Comparison of ENCODE assay signal across 11 mouse cellular contexts in the genomic region with DNA sequence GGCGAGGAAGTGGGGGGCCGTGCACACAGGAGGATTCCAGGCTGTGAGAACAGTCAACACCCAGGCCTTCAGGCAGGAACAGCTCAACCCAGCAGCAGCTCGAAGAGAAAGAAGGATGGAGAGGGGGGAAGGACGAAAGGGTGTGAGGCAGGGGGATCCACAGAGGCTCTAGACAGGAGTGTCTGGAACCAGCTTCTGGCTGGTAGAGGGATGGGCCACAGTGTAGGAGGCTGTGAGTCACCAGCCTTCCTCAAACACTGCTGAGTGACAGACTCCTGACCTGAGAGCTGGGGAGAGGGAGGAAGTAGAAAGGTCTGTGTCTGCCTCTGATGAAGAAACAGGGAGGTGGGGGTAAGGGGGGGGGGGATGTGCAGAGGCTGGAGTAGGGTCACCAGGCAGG. TPM values are rescaled to one million over a fixed set of nuclear protein-coding genes. Genes with fewer than 3 reads are reported as not detected.
DNase-seq lines count a peak whose midpoint lies in the region; ATAC-seq and TF ChIP-seq lines count a peak whose summit lies in the region.
"Had no signal": no experiment of that assay in that cellular context is flagged by ENCODE, and none has a peak within 500 bp of the region (broad histone marks: within the 10 kb centered on the region; RNA-seq: fewer than 3 reads in every experiment).

No protein-coding gene starts in this region.

- H3K4me1 ChIP-seq in heart, embryonic 12.5 days (replicated peaks): peaks cover 7% of the 10 kb centered on the region
- peaks cover 0 to 3% of the 10 kb centered on the region in 2 experiments; a peak in 1 of 4 replicates for H3K4me1 ChIP-seq in liver, embryonic 14.5 days (replicated peaks; ENCODE audit: control insufficient read depth in 2 of 2, insufficient read depth in 2 of 2, low read length in 1 of 2)
- peaks cover 18% of the 10 kb centered on the region for H3K4me1 ChIP-seq in neural tube, embryonic 15.5 days

- H3K9me3 ChIP-seq in heart, embryonic 12.5 days (replicated peaks): no peaks in the 10 kb centered on the region
- no peaks in the 10 kb centered on the region for H3K9me3 ChIP-seq in liver, embryonic 14.5 days (ENCODE audit: control insufficient read depth, low read length)
- no peaks in the 10 kb centered on the region for H3K9me3 ChIP-seq in neural tube, embryonic 15.5 days (replicated peaks)
- H3K9me3 ChIP-seq: midbrain, embryonic 15.5 days had no signal

- H3K9ac ChIP-seq in heart, embryonic 12.5 days: no peak overlapping the region
- no peak overlapping the region for H3K9ac ChIP-seq in liver, embryonic 14.5 days (replicated peaks)
- H3K9ac ChIP-seq in neural tube, embryonic 15.5 days (replicated peaks): no peak overlapping the region
- H3K9ac ChIP-seq: hindbrain, embryonic 14.5 days; midbrain, embryonic 15.5 days had no signal

- ATAC-seq in heart, embryonic 12.5 days (ENCODE audit: insufficient number of reproducible peaks, low FRiP score): peak; percentile 36; the same call in 1 of the 2 replicates
- ATAC-seq in liver, embryonic 14.5 days (ENCODE audit: insufficient read depth): peak; percentile 6; the same call in 1 of the 2 replicates
- no peak for ATAC-seq in neural tube, embryonic 15.5 days (ENCODE audit: low FRiP score)
- ATAC-seq: midbrain, embryonic 15.5 days had no signal

- TF ChIP-seq EP300 in liver, embryonic 14.5 days (IDR thresholded peaks at IDR 0.05; ENCODE audit: low read depth): no peak

- no peak overlapping the region for H3K4me2 ChIP-seq in heart, embryonic 12.5 days
- H3K4me2 ChIP-seq in liver, embryonic 14.5 days (ENCODE audit: low read depth): no peak overlapping the region
- no peak overlapping the region for H3K4me2 ChIP-seq in neural tube, embryonic 15.5 days
- H3K4me2 ChIP-seq: hindbrain, embryonic 14.5 days; midbrain, embryonic 15.5 days had no signal

- no peak overlapping the region for H3K4me3 ChIP-seq in heart, embryonic 12.5 days
- H3K4me3 ChIP-seq in liver, embryonic 14.5 days (ENCODE audit: insufficient read depth in 1 of 2, low read depth in 2 of 2, low read length in 2 of 2): no peak overlapping the region
- no peak overlapping the region for H3K4me3 ChIP-seq in neural tube, embryonic 15.5 days (replicated peaks)
- H3K4me3 ChIP-seq: midbrain, embryonic 15.5 days had no signal

- DNase-seq in heart, adult 9 months (ENCODE audit: low spot score in 2 of 2): no peak
- DNase-seq in urinary bladder, postnatal 14 days (ENCODE audit: low spot score): peak; percentile 35
- no peak for DNase-seq in urinary bladder, adult 2 months (ENCODE audit: low spot score)
- no peak for DNase-seq in liver, embryonic 14.5 days (ENCODE audit: low read depth in 3 of 3, low spot score in 3 of 3)
- no peak for DNase-seq in gastrocnemius, postnatal 4 days (ENCODE audit: low spot score in 2 of 2)
- DNase-seq in kidney, adult 18-20 months: no peak
- DNase-seq: left cerebral cortex, postnatal 4 days had no signal

- no peak overlapping the region for H3K27ac ChIP-seq in heart, embryonic 12.5 days (ENCODE audit: poor library complexity, severe bottlenecking)
- H3K27ac ChIP-seq in liver, embryonic 14.5 days: no peak overlapping the region
- no peak overlapping the region for H3K27ac ChIP-seq in neural tube, embryonic 15.5 days (replicated peaks)
- H3K27ac ChIP-seq: hindbrain, embryonic 14.5 days; midbrain, embryonic 15.5 days had no signal

- WGBS in heart, embryonic 12.5 days: 44% methylated on average over 4 of the region's 4 CpGs
- 55% methylated on average over 4 of the region's 4 CpGs for WGBS in liver, embryonic 14.5 days (ENCODE audit: insufficient replicate concordance)
- WGBS in neural tube, embryonic 15.5 days: 82% methylated on average over 4 of the region's 4 CpGs

- H3K36me3 ChIP-seq in heart, embryonic 12.5 days: no peaks in the 10 kb centered on the region
- H3K36me3 ChIP-seq in liver, embryonic 14.5 days (replicated peaks; ENCODE audit: control insufficient read depth, insufficient read depth, low read depth): no peaks in the 10 kb centered on the region
- no peaks in the 10 kb centered on the region for H3K36me3 ChIP-seq in neural tube, embryonic 15.5 days
- H3K36me3 ChIP-seq: midbrain, embryonic 15.5 days had no signal

- TF ChIP-seq CTCF in liver, embryonic 14.5 days (IDR thresholded peaks at IDR 0.05; ENCODE audit: low read depth): no peak

- 0 out of 2 replicates have a peak, but pooled peaks cover 7% of the 10 kb centered on the region for H3K27me3 ChIP-seq in heart, embryonic 12.5 days (replicated peaks)
- no peaks in the 10 kb centered on the region for H3K27me3 ChIP-seq in liver, embryonic 14.5 days (ENCODE audit: control insufficient read depth, insufficient read depth, low read length)
- no peaks in the 10 kb centered on the region for H3K27me3 ChIP-seq in neural tube, embryonic 15.5 days (replicated peaks)
- H3K27me3 ChIP-seq: midbrain, embryonic 15.5 days had no signal

RNA-seq across cellular contexts. Expression of a gene that starts 10.6 kb away (rescaled TPM):
- polyA plus RNA-seq in heart, embryonic 12.5 days (2016; fragmentation: Nextera tagmentation; extraction: Ambion mirVana): 3.8 and 4.8 TPM in 2 replicates
- polyA plus RNA-seq in urinary bladder, adult 2 months (2012; rRNA removed): 17.5 and 18.3 TPM in 2 replicates
- polyA plus RNA-seq in liver, embryonic 14.5 days (2012; rRNA removed): 6.4 and 7.6 TPM in 2 replicates
- polyA plus RNA-seq in liver, embryonic 14.5 days (2014; fragmentation: Nextera tagmentation; extraction: Ambion mirVana): 4.3 and 4.9 TPM in 2 replicates
- 7.3 and 13.2 TPM in 2 replicates for polyA plus RNA-seq in neural tube, embryonic 15.5 days (2015; fragmentation: Nextera tagmentation; extraction: Ambion mirVana)
- 10 to 100 TPM in 1 of 2 experiments, 1 to 10 TPM in 1; 8.6 to 10.1 TPM for total RNA-seq in gastrocnemius, postnatal 4 days (2021)

RNA-seq across cellular contexts. Expression of a gene that starts 34.9 kb away (rescaled TPM):
- 5.5 and 6.9 TPM in 2 replicates for polyA plus RNA-seq in heart, embryonic 12.5 days (2016; fragmentation: Nextera tagmentation; extraction: Ambion mirVana)
- 13.8 and 15.0 TPM in 2 replicates for polyA plus RNA-seq in urinary bladder, adult 2 months (2012; rRNA removed)
- 57.5 and 69.6 TPM in 2 replicates for polyA plus RNA-seq in liver, embryonic 14.5 days (2012; rRNA removed)
- 108 and 117 TPM in 2 replicates for polyA plus RNA-seq in liver, embryonic 14.5 days (2014; fragmentation: Nextera tagmentation; extraction: Ambion mirVana)
- 6.7 and 77.0 TPM in 2 replicates for polyA plus RNA-seq in neural tube, embryonic 15.5 days (2015; fragmentation: Nextera tagmentation; extraction: Ambion mirVana)
- total RNA-seq in gastrocnemius, postnatal 4 days (2021): 10 to 100 TPM in 1 of 2 experiments, 1 to 10 TPM in 1; 4.6 to 10.2 TPM
